Mouse (Mus musculus) urinary bladder, postnatal 10 days (tissue): ENCODE data around the gene Gckr.
"Not testable (repeated sequence)": the region's sequence is repeated elsewhere in the genome, so short reads cannot be mapped to it uniquely, and the experiment has no call there.

Experiments used
- DNase-seq: peaks from one replicate; pipeline ENCODE4 v3.0.0; 2022; ENCODE audit warnings: low spot score

The Gckr gene

DNA sequence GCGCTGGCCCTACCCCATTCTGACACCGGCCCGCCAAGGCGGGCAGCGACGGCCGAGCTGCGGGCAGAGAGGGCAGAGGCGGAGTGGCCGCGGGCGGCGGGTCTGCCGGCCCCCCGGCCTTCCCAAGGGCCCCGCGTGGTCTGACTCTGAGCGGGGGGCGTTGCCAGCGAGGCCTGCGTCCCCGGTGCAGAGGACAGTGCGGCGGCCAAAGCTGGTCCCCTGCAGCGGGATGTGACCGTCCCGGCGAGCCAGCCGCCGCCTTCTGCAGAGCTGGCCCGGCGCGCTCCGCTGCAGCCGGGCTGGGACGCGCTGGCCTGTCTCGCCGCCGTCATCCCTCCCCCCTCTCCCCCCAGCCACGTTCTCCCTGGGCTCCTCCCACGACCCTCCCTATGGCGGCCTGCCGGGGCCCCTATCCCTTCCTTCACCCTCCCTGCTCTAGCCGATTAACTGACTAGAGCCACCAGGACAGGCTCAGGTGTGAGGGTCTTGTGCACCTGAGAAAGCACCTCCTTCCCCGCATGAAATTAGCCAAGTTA, 1.6 kb upstream of the Gckr start, which contains the start of gene Fndc4:
Fndc4 (minus strand) TSS at position 475 of the 536 bp plus-strand sequence.
- DNase-seq, result no peak

DNA sequence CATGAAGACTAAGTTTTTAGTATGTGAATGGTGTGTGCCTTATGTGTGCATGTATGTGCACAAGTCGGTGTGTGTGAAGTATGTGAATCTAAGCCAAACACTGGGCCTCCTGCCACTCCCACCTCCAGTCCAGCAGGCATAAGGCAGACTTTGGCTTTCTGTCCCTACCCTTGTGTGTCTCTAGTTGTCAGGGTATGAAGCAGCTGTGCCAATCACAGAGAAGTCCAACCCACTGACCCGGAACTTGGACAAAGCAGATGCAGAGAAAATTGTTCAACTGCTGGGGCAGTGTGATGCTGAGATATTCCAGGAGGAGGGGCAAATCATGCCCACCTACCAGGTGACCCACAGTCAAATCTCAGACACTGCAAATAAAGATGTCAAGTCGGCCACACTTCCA, 738 bp downstream of the Gckr start:
- DNase-seq, result no peak

DNA sequence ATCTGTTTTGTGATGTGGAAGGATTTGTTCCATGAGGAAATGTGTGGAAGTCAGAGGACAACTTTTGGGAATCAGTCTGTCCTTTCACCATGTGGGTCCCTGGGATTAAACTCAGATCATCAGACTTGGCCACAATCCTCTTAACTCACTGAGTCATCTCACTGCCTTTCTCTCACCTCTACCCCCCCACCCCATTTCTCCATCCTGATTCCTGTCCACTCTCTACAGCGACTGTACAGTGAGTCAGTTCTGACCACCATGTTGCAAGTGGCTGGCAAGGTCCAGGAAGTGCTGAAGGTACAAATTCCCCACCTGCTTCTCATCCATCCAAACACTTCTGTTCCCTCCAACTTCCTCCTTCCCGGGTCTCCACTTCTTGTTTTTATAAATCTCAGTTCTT, 1.2 kb downstream of the Gckr start:
- DNase-seq, result no peak

DNA sequence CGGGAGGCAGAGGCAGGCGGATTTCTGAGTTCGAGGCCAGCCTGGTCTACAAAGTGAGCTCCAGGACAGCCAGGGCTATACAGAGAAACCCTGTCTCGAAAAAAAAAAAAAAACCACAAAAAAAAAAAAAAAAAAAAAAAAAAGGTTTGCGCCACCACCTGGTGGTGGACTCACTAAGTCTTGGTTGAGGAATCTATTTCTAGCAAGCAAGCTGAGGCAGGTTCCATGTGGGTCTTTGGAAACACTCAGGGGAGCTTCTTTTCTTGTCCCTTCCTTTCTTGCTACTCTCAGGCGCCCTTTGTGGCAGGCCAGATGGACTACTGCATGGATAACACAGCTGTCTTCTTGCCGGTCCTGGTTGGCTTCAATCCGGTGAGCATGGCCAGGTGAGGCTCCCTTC, 4.6 kb downstream of the Gckr start:
- DNase-seq, result no peak

DNA sequence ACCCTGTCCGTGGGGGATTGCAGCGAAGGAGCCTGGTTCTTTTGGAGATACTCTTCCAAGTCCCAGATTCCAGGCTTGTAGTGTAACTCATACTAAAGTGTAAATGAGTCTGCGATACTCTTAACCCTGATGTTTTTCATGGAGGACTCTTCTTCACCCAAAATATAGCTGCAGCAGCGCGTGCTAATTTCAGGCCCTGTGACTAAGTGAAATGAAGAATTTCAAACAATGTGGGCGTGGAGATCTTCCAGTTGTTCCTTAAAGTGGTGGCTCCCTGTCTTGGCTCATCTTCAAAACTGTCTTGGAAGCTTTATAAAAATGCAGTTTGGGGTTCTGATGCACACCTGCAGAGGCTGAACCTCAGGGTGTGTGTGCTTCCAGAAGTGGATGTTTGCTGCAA, 5.8 kb downstream of the Gckr start:
- DNase-seq, result no peak

DNA sequence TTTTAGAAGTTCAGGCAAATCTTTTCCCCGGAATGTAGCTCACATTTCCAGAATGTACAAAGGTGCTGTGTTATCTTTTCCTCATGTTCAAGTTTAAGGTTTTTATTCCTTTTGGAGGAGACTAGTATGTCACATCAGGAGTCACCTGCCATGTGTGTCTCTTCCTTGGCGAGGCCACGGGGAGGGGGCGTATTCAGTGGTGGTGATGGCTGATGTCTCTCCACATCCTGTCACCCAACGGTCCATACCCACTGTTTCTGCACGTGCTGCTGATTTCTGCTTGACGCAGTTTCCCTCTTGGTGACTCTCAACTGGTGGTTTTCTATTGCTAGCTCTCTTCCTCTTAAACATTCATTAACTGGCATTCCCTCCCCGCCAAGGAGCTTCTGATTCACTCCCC, 15.6 kb downstream of the Gckr start:
- DNase-seq, result no peak

DNA sequence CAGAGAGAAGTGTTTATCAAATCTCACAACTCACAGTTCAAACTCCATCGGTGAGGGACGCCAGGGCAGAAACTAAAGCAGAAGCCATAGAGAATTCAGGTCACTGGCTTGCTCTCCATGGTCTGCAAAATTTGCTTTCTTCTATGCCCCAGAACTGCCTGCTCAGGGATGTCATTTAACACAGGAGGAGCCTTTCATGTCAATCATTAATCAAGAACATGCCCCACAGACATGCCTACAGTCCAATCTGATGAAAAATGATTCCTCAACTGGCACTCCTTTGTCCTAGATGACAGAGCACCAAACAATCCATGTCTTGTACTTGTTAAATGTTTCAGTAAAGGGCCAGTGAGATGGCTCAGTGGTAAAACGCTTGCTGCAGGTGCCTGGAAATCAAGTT, 25.5 kb downstream of the Gckr start:
- DNase-seq, result no peak

DNA sequence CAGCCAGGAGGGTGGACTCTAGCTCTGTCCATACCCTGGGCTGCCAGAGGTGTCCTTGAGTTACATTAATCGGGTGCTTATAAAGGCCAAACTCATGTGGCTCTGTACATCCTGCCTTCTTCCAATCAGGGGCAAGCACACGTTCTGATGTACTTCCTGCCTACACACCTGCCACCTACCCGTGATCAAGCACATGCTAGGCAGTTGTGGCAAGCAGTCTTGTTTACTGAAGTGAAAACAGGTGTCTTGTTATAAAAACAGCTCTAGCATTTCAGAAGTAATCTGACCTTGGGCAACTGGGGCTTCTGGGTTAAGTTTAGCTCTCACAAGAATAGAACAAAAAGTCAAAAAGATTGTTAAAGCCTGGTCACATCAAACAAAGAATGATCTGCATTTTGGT, 26.8 kb downstream of the Gckr start:
- DNase-seq, result no peak

DNA sequence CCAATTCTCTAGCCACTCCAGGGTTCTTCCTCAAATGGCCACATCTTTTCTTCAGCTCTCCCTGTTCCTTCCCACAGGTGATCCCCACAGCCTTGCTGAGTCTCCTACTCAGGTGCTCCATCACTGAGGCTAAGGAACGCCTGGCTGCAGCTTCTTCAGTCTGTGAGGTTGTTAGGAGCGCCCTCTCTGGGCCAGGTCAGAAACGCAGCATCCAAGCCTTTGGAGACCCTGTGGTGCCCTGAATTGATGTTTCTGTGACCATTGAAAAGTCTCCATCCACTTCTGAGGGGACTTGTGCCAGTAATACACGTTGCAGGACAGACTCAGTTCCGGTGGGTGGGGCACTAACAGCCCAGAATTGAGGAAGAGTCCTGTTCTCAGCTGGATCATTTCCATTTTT, 29.6 kb downstream of the Gckr start:
- DNase-seq, result no peak

DNA sequence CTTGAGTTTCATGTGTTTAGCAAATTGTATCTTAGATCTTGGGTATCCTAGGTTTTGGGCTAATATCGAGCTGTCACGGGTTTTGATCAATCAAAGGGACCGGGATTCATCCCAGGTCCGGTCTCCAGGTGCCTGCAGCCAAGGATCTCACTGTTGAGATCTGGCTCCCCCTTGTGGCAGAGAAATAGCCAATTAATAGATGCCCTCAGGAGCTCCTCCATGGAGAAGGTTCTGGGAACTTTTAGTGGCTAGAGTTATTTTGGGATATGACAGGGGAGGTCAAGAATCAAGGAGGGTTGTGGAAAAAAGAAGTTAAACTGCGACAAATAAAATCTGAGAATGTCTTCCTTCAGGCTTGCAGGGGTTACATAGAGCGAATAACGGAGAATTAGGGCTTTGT, 31.0 kb downstream of the Gckr start:
- DNase-seq, result no peak

DNA sequence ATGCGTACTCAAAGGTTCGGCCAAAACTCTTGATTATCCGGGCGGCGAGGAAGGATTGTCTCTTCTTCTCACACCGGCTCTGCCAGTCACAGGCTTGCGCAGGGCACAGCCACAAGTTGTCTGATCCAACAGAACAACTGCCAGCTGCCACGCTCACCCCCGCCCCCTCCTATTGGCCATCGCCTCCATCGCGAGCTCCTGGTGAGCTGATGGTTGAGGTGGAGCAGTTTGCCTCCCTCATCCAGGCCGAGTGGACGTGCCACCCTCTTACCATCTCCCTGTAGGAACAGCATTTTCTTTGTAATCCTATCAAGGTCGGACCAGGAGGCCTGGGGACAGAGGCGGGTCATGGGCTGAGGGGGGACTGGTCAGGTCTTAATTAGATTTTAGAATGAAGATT, 60.3 kb downstream of the Gckr start:
- not testable (repeated sequence) for DNase-seq

DNA sequence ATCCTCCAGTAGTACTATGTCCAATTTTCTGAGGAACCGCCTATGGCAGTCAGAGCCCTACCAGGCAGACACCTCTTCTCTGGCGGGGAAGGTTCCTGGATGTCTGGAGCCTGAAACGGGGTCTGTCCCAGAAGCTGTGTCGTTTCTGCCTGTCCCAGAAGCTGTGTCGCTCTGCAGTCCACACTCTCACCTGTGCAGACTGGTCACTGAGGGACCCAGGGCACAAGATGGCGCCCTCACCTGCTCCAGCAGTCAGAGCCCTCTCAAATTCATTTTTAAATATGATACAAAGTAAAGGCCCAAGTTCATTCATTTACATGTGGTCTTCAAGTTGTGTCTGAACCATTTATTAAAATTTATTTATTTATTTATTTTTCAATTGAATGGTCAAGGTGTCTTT, 63.7 kb downstream of the Gckr start:
- no peak for DNase-seq
